Mouse (Mus musculus) liver, adult 2 months (tissue): ENCODE results near the gene Dzip1.

Experiments
- CTCF ChIP-seq: fragments of 200-500 bp; IDR thresholded peaks from 2 replicates; pipeline ENCODE4 v1.5.1; 2011; ENCODE audit warnings: low read depth, low read length, control low read depth
- POLR2A ChIP-seq: fragments of 200-500 bp; IDR thresholded peaks from 2 replicates; pipeline ENCODE4 v1.6.1; 2011; ENCODE audit warnings: low read length, control low read depth; ENCODE audit not compliant: insufficient read depth; ENCODE audit errors: extremely low read depth

DNA sequence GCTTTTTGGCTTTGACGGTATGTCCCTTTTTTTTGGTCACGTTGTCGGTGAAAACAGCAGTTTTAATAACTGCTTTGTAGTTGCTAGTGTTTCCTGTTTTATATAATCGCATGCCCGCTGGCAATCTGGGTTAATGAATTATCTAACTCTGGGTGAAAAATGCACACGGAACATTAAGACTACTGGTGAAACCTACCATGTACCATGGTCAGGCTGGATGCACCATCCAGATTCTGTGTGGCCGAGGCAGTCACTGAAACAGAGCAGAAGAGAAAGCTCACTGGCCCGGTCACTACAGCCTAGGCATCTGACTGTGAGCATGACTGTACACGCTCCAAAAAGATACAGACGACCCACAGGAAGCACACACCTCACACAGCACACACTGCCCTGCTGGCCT, 29.6 kb downstream of the Dzip1 start:
- TF ChIP-seq POLR2A (no peak), CTCF (no peak)
